Mouse (Mus musculus): Measurements from ENCODE around the gene Tm4sf19. TPM values are rescaled to one million over a fixed set of nuclear protein-coding genes. Genes with fewer than 3 reads are reported as not detected.

Tm4sf19 gene
- polyA plus RNA-seq (2021; fragmentation: Nextera tagmentation), result not detected in 2 replicates
- long read RNA-seq, experiment 1, result 0 reads
- long read RNA-seq, experiment 2, result 0 reads

GRCm38 (mm10) chr16:32400267-32400666, at the start of gene Tm4sf19:
Gene Tm4sf19, plus strand, starts transcription at chr16:32400506.

DNA sequence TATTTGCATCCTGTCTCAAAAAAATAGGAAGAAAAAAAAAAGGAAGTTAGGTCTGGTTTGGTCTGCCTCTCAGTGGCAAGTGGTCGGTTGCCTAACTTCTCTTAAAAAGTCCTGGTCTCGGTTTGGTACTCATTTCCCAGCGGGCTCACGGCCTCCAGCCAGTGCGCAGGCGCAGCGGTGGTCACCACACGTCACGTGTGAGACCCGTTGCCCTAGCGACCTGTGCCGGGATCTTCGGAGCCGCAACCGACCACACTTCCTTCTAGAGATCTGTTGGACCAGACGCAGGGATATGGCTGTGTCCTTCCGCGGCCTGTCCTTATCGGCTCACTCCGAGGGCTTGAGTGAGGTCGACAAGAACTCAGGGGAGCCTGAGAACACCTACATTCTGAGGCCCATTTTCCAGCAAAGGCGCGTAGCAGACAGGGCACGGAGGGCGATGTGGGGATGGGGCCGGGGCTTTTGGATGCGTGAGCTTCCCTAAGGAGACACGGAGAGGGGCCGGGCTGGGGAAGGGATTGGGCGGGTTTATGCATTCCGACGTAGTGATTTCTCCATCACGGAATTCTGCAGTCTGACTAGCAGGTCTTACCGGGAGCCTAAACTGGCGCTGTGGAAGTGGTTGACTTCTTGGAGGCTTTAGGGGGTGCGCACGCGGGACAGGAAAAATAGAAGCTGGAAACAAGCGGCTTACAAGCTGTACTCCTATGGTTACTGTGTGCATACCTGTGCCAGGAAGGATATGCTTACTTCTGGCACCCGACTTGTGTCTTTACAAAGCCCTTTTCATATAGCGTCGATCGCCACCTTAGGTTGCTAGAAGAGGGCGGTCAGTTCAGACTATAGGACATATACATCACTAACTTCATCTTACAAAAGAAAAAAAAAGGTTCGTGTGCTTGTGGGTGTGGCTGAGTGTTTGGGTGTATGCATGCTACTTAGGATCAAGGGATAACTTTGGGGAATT, 19.5 kb downstream of the Tm4sf19 start, which contains the start of gene Tctex1d2:
Tctex1d2 (plus strand) TSS at position 186 of the 967 bp plus-strand sequence.

GRCm38 (mm10) chr16:32430474-32431046, 30.3 kb downstream of the Tm4sf19 start, which contains the start of gene Pcyt1a:
Gene Pcyt1a, plus strand, starts transcription at chr16:32430921.

Other genes starting within 250 kb of the Tm4sf19 start
- gene Nrros, start 234.9 kb upstream of the Tm4sf19 start, polyA plus RNA-seq (2021; fragmentation: Nextera tagmentation), result 4.1 and 5.8 TPM in 2 replicates
- gene Bex6, start 220.7 kb upstream of the Tm4sf19 start, polyA plus RNA-seq (2021; fragmentation: Nextera tagmentation), result not detected in 2 replicates
- 4.2 and 5.7 TPM in 2 replicates for gene Fbxo45, start 153.3 kb upstream of the Tm4sf19 start, polyA plus RNA-seq (2021; fragmentation: Nextera tagmentation)
- gene Wdr53, start 153.3 kb upstream of the Tm4sf19 start, polyA plus RNA-seq (2021; fragmentation: Nextera tagmentation), result 15.4 and 15.9 TPM in 2 replicates
- not detected in 2 replicates for gene Smco1, start 129.0 kb upstream of the Tm4sf19 start, polyA plus RNA-seq (2021; fragmentation: Nextera tagmentation)
- gene Rnf168, start 123.0 kb upstream of the Tm4sf19 start, polyA plus RNA-seq (2021; fragmentation: Nextera tagmentation), result 21.3 and 29.2 TPM in 2 replicates
- gene Ubxn7, start 68.2 kb upstream of the Tm4sf19 start, polyA plus RNA-seq (2021; fragmentation: Nextera tagmentation), result 7.8 and 9.1 TPM in 2 replicates
- 40.7 and 43.1 TPM in 2 replicates for gene Tctex1d2, start 19.2 kb downstream of the Tm4sf19 start, polyA plus RNA-seq (2021; fragmentation: Nextera tagmentation)
- gene Pcyt1a, start 30.4 kb downstream of the Tm4sf19 start, polyA plus RNA-seq (2021; fragmentation: Nextera tagmentation), result 13.5 and 14.5 TPM in 2 replicates
- gene Slc51a, start 87.4 kb downstream of the Tm4sf19 start, polyA plus RNA-seq (2021; fragmentation: Nextera tagmentation), result not detected in 2 replicates
- gene Zdhhc19, start 95.8 kb downstream of the Tm4sf19 start, polyA plus RNA-seq (2021; fragmentation: Nextera tagmentation), result not detected in 2 replicates
- 14.6 and 14.7 TPM in 2 replicates for gene Tfrc, start 208.4 kb downstream of the Tm4sf19 start, polyA plus RNA-seq (2021; fragmentation: Nextera tagmentation)
- gene Tnk2, start 243.4 kb downstream of the Tm4sf19 start, polyA plus RNA-seq (2021; fragmentation: Nextera tagmentation), result 9.0 and 20.1 TPM in 2 replicates